Mouse (Mus musculus) fibroblast of lung, adult 2 months (primary cell): ENCODE results near the gene Tnfsf14.

ENCODE experiments used
- DNase-seq: peaks from one replicate; pipeline ENCODE4 v3.0.0-alpha.2; 2011; ENCODE audit warnings: low read depth

Gene Tnfsf14

GRCm38 (mm10) chr17:57201841-57202724 is 8.1 kb upstream of the Tnfsf14 start:
- no peak for DNase-seq

- DNase-seq = no peak
Measured at GRCm38 (mm10) chr17:57198252-57198651, 4.3 kb upstream of the Tnfsf14 start.

- DNase-seq = no peak
Measured at GRCm38 (mm10) chr17:57195326-57196010, 1.5 kb upstream of the Tnfsf14 start.

GRCm38 (mm10) chr17:57194771-57195170 is 794 bp upstream of the Tnfsf14 start:
- no peak for DNase-seq

DNA sequence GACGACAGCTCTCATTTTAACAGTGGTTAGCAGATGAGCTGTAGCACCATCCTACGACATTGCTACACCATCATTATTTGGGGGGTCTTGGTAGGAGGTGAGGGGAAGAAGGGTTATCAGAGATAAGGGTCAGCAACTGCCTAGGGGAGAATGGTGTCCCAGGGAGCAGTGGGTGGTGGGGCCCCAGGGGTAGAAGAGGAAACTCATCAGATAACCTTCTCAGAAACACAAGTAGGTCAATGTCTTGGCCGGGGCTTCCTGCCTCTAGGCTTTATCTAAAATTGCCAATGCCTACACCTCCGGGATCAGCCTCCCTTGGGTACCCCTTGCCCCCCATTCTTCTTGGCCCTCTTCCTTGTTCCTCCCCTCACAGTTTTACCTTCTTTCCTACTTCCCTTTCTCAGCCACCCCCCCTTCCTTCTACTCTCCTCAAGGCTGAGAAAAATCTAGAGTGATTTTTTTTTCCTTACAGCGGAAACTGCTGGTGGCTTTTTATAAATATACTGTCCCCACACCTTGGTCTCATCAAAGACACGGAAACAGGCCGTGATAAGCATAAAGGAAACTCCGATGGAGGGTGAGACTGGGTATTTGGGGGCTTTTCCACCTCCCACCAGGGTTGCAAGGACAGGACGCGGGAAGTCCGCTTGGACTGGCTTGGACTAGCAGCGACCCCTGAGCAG is 5.3 kb downstream of the Tnfsf14 start:
- no peak for DNase-seq

- DNase-seq = no peak
Measured at GRCm38 (mm10) chr17:57185641-57186040, 8.3 kb downstream of the Tnfsf14 start.

GRCm38 (mm10) chr17:57182871-57183270 is 11.1 kb downstream of the Tnfsf14 start:
- no peak for DNase-seq

DNA sequence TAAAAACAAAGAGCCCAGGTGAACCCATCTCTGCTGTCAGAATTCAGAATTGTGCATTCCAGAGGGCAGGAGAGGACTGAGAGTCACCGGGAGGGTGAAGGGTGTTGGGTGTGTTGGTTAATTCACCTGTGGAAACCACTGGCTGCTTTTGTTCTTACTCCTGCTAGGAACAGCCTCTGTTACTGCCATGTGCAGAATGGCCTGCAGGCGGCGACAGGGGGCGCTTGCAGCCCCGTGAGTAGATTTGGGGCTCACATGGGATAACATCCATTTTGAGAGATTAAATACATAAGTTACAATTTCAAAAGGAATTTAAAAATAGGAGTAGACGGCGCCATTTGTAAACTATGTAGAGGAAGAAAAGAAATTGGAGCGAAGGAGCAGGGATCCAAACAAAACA is 13.6 kb downstream of the Tnfsf14 start:
- DNase-seq = no peak

GRCm38 (mm10) chr17:57173351-57173750 is 20.6 kb downstream of the Tnfsf14 start:
- no peak for DNase-seq

DNA sequence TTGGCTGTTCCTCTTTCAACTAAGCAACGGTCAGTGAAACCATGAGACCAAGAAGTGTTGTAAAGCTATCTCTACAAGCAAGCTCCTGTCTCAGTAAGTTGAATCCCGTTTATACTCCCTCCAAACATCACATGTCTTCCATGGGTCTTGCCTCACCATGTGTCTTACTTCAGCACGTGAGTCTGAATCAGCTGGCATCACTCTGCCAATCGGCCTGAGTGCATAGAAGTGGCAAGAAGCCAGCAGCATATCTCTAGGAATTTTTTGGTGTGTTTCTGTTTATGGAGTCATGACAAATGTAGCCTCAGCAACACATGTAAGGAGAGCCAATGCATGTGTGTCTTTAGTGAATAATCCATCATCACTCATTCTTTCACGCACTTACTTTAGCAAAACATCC is 21.6 kb downstream of the Tnfsf14 start:
- DNase-seq = peak; percentile 13

DNA sequence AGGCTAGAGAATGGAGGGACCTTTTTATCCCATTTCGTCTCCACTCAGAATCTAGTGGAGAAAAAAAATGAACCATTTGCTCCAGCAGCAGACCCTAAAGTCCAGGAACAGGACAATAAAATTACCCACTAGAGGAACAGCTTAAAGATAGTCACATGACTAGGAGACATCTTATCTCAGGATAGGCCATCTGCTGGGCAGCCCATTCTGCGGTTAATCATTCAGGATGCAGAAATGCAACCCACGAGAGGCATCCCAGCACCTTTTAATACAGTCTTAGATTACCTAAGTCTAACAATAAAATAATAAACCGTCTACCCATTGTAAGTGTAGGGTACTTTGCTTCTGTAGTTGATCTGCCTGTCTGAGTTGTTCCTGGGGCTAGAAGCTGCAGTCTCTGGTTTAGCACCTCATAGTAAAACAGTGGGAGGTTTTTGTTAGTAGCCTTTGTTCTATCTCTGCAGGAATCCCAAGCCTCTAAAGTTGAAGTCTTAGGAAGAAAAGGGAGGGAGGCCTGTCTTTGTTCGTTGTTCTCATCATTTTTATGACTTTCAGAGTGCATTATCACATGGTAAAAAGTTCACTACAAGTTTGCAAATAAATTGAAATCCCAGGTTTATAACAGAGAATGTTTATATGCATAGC is 23.2 kb downstream of the Tnfsf14 start:
- no peak for DNase-seq

GRCm38 (mm10) chr17:57166800-57167791 is 26.9 kb downstream of the Tnfsf14 start:
- DNase-seq = peak; percentile 42

GRCm38 (mm10) chr17:57153787-57154186 is 40.2 kb downstream of the Tnfsf14 start:
- no peak for DNase-seq

- no peak for DNase-seq
Measured at GRCm38 (mm10) chr17:57153006-57153405, 41.0 kb downstream of the Tnfsf14 start.

GRCm38 (mm10) chr17:57148994-57149803 is 44.8 kb downstream of the Tnfsf14 start, which contains the start of gene Cd70:
Gene Cd70, minus strand, starts transcription at chr17:57149777.
- DNase-seq = no peak

DNA sequence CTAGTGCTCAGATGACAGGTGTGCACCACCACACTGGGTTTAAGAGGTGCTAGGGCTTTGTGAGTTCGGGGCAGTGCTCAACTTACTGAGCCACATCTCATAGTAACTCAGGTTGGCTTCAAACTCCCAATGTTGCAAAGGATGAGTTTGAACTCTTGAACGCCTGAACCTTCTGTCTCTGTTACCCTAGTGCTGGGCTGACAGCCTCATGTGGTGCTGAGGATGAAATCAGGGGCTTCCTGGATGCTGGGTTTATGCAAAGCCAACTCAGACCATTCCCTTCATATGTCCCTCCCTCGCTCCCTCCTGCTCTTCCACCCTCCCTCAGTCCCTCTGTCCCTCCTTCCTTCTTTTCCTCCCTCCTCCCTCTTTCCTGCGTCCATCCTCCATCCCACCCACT is 45.6 kb downstream of the Tnfsf14 start:
- DNase-seq = no peak

DNA sequence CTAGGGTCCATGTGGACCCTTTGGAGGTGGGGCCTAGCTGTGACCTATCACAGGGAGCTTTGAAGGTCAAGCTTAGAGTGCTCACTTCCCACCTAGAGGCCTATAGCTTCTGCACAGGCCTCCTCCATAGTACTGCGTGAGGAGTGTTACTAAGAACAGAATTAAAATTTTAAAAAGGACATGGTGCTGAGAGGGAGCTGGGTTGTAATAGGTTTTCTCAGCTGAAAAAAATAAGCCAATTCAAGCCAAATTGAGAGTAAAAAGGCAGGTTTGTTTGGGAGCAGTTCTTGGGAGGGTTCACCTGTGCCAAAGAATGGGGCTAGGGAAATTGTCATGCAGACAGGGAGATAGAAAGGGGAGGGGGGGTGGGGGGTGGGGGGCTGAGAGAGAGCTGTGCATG is 48.9 kb downstream of the Tnfsf14 start:
- DNase-seq = no peak

DNA sequence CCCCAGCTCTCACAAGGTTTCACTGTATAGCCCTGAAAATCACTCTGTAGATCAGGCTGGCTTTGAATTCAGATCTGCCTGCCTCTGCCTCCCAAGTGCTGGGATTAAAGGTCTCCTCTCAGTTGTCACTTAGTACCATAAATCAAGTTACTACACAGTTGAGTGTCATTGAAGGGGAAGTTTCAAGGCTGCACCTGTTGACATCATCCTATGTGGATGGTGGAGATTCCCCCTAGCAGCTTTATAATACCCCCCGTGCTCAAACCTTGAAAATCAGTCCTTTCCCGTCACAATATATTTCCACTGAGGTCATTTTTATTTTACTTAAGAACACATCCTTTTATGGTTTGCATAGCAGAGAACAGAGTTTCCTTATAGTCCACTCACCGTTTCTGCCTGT is 50.3 kb downstream of the Tnfsf14 start:
- no peak for DNase-seq

- no peak for DNase-seq
Measured at GRCm38 (mm10) chr17:57139708-57140107, 54.3 kb downstream of the Tnfsf14 start.
